Comparison of ENCODE assay signal across 7 mouse cellular contexts in the genomic region with DNA sequence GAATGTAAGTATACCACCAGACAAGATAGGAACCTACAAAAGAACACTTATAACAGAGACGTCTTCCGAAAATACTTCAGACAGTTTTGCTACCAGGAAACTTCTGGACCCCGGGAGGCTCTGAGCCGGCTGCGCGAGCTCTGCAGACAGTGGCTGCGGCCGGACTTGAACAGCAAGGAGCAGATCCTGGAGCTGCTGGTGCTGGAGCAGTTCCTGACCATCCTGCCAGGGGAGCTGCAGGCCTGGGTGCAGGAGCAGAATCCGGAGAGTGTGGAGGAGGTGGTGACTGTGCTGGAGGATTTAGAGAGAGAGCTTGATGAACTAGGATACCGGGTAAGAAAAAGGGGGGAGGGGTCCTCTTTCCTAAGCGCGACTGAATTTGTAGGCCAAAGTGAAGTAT. TPM values are rescaled to one million over a fixed set of nuclear protein-coding genes. Genes with fewer than 3 reads are reported as not detected.
A peak's percentile ranks its signal among the peaks of the same experiment; 100 is the strongest.
DNase-seq lines count a peak whose midpoint lies in the region; ATAC-seq and TF ChIP-seq lines count a peak whose summit lies in the region.

No protein-coding gene starts in this region.

- no peak overlapping the region for H3K27ac ChIP-seq in embryonic facial prominence, embryonic 10.5 days (replicated peaks)
- H3K27ac ChIP-seq in hindbrain, embryonic 15.5 days (replicated peaks), result no peak overlapping the region

- 66% methylated on average over 12 of the region's 12 CpGs for WGBS in embryonic facial prominence, embryonic 10.5 days
- 70% methylated on average over 12 of the region's 12 CpGs for WGBS in hindbrain, embryonic 15.5 days

- H3K4me2 ChIP-seq in hindbrain, embryonic 15.5 days, result peak overlapping the region; percentile 67
- peak overlapping the region; percentile 59 for H3K4me2 ChIP-seq in myocyte (ENCODE audit: low read depth)

- no peak overlapping the region for H3ac ChIP-seq in myocyte (ENCODE audit: control insufficient read depth, insufficient read length)

- H3K9me3 ChIP-seq in embryonic facial prominence, embryonic 10.5 days, result no peaks in the 10 kb centered on the region
- no peaks in the 10 kb centered on the region for H3K9me3 ChIP-seq in hindbrain, embryonic 15.5 days

- DNase-seq in lung, postnatal 10 days, result peak; percentile 11
- DNase-seq in lung, postnatal 25 days (ENCODE audit: low spot score), result no peak
- peak; percentile 12 for DNase-seq in embryonic facial prominence, embryonic 10.5 days (ENCODE audit: low spot score)
- no peak for DNase-seq in gastrocnemius, postnatal 25 days
- no peak for DNase-seq in T-cell, adult 2 months (ENCODE audit: low spot score)

- peak overlapping the region; percentile 85; the same call in 1 of the 2 replicates for H3K9ac ChIP-seq in hindbrain, embryonic 15.5 days

- peaks cover 34% of the 10 kb centered on the region for H3K36me3 ChIP-seq in embryonic facial prominence, embryonic 10.5 days (replicated peaks)
- peaks cover 13% of the 10 kb centered on the region for H3K36me3 ChIP-seq in hindbrain, embryonic 15.5 days
- peaks cover 2% of the 10 kb centered on the region for H3K36me3 ChIP-seq in myocyte (ENCODE audit: control insufficient read depth, insufficient read depth)

- H3K79me2 ChIP-seq in myocyte (ENCODE audit: control insufficient read depth, insufficient read depth), result no peaks in the 10 kb centered on the region

- peak overlapping the region; percentile 73 for H3K4me3 ChIP-seq in embryonic facial prominence, embryonic 10.5 days
- peak overlapping the region; percentile 80 for H3K4me3 ChIP-seq in hindbrain, embryonic 15.5 days
- peak overlapping the region; percentile 48 for H3K4me3 ChIP-seq in myocyte

- no peak for ATAC-seq in hindbrain, embryonic 15.5 days (ENCODE audit: low FRiP score, low read depth)

- no peaks in the 10 kb centered on the region for H3K27me3 ChIP-seq in embryonic facial prominence, embryonic 10.5 days (replicated peaks; ENCODE audit: low read depth, poor library complexity, severe bottlenecking)
- H3K27me3 ChIP-seq in hindbrain, embryonic 15.5 days, result no peaks in the 10 kb centered on the region
- no peaks in the 10 kb centered on the region for H3K27me3 ChIP-seq in myocyte (ENCODE audit: control insufficient read depth, insufficient read depth, insufficient read length)

- peaks cover 16% of the 10 kb centered on the region for H3K4me1 ChIP-seq in embryonic facial prominence, embryonic 10.5 days
- peaks cover 27% of the 10 kb centered on the region for H3K4me1 ChIP-seq in hindbrain, embryonic 15.5 days (replicated peaks)

- TF ChIP-seq POLR2A in myocyte (IDR thresholded peaks at IDR 0.05; ENCODE audit: insufficient read length, low read depth), result no peak

TF ChIP-seq in myocyte, 11 proteins besides CTCF, POLR2A, EP300 and RAD21:
- TF ChIP-seq USF1 (IDR thresholded peaks at IDR 0.05; ENCODE audit: low read depth), result no peak
- no peak for TF ChIP-seq TCF3 (IDR thresholded peaks at IDR 0.05; ENCODE audit: insufficient read length, low read depth)
- TF ChIP-seq SRF (IDR thresholded peaks at IDR 0.05; ENCODE audit: control insufficient read depth, insufficient read length, low read depth), result no peak
- no peak for TF ChIP-seq E2F4 (IDR thresholded peaks at IDR 0.05; ENCODE audit: insufficient read depth)
- no peak for TF ChIP-seq MYOG (IDR thresholded peaks at IDR 0.05; ENCODE audit: control insufficient read depth in 1 of 3, insufficient read depth in 1 of 3, insufficient read length in 2 of 3, low read depth in 2 of 3)
- TF ChIP-seq REST (IDR thresholded peaks at IDR 0.05; ENCODE audit: insufficient read depth, insufficient read length), result no peak
- no peak for TF ChIP-seq TCF12 (IDR thresholded peaks at IDR 0.05; ENCODE audit: insufficient read depth, poor library complexity, severe bottlenecking)
- no peak for TF ChIP-seq MYOD1 (IDR thresholded peaks at IDR 0.05; ENCODE audit: control insufficient read depth in 1 of 3, insufficient read length in 2 of 3, low read depth in 2 of 3)
- TF ChIP-seq MAX (IDR thresholded peaks at IDR 0.05; ENCODE audit: low read depth), result no peak
- no peak for TF ChIP-seq POLR2AphosphoS2 (IDR thresholded peaks at IDR 0.05; ENCODE audit: insufficient read length, low read depth)
- no peak for TF ChIP-seq CEBPB (IDR thresholded peaks at IDR 0.05; ENCODE audit: insufficient read depth, poor library complexity, severe bottlenecking)
TF ChIP-seq in myocyte: peak in this region for 0.

RNA-seq across cellular contexts. Expression of gene Zscan12, which starts 1.1 kb away (rescaled TPM):
- polyA plus RNA-seq in embryonic facial prominence, embryonic 10.5 days (2016; fragmentation: Nextera tagmentation; extraction: Ambion mirVana), result 19.3 and 20.4 TPM in 2 replicates
- 11.0 and 12.7 TPM in 2 replicates for polyA plus RNA-seq in hindbrain, embryonic 15.5 days (2015; fragmentation: Nextera tagmentation; extraction: Ambion mirVana)
- polyA plus RNA-seq in myocyte (2012; fragmentation: generic; extraction: Trizol), result 2.8 TPM
- total RNA-seq in gastrocnemius, postnatal 25 days (2021), result 1 to 10 TPM; 4.5 to 5.0 TPM

RNA-seq across cellular contexts. Expression of gene Olfr1367, which starts 17.0 kb away (rescaled TPM):
- not detected in 2 replicates for polyA plus RNA-seq in embryonic facial prominence, embryonic 10.5 days (2016; fragmentation: Nextera tagmentation; extraction: Ambion mirVana)
- polyA plus RNA-seq in hindbrain, embryonic 15.5 days (2015; fragmentation: Nextera tagmentation; extraction: Ambion mirVana), result not detected in 2 replicates
- not detected for polyA plus RNA-seq in myocyte (2012; fragmentation: generic; extraction: Trizol)
- total RNA-seq in gastrocnemius, postnatal 25 days (2021), result not detected

RNA-seq across cellular contexts. Expression of gene Zkscan3, which starts 38.8 kb away (rescaled TPM):
- polyA plus RNA-seq in embryonic facial prominence, embryonic 10.5 days (2016; fragmentation: Nextera tagmentation; extraction: Ambion mirVana), result 91.5 and 91.9 TPM in 2 replicates
- 65.8 and 71.1 TPM in 2 replicates for polyA plus RNA-seq in hindbrain, embryonic 15.5 days (2015; fragmentation: Nextera tagmentation; extraction: Ambion mirVana)
- 13.6 TPM for polyA plus RNA-seq in myocyte (2012; fragmentation: generic; extraction: Trizol)
- total RNA-seq in gastrocnemius, postnatal 25 days (2021), result 10 to 100 TPM; 15.9 to 16.8 TPM

RNA-seq across cellular contexts. Expression of gene Gpx6, which starts 51.8 kb away (rescaled TPM):
- polyA plus RNA-seq in embryonic facial prominence, embryonic 10.5 days (2016; fragmentation: Nextera tagmentation; extraction: Ambion mirVana), result 0.24 and 0.36 TPM in 2 replicates
- polyA plus RNA-seq in hindbrain, embryonic 15.5 days (2015; fragmentation: Nextera tagmentation; extraction: Ambion mirVana), result 0.24 and 0.27 TPM in 2 replicates
- polyA plus RNA-seq in myocyte (2012; fragmentation: generic; extraction: Trizol), result not detected
- total RNA-seq in gastrocnemius, postnatal 25 days (2021), result not detected

Comparison
In these comparisons a context has a peak if more than half of its experiments do, and no peak if none do; other contexts are left out.
1. DNase-seq: peak in lung, postnatal 10 days (single experiment) and embryonic facial prominence, embryonic 10.5 days (single experiment); none in lung, postnatal 25 days (single experiment), gastrocnemius, postnatal 25 days (single experiment) and T-cell, adult 2 months (single experiment).
2. Peak in every context shown above with its lines, with median percentiles within 50 percentile points of each other: H3K4me3 ChIP-seq.